Mouse (Mus musculus) cerebellum, postnatal 36 days (tissue): ENCODE results near the gene Cenpb.

Experiments
- DNase-seq, 2 experiments: peaks; one replicate each; pipeline ENCODE4 v3.0.0; 2021 to 2022; ENCODE audit warnings: mixed read lengths in 2 of 2

Gene Cenpb

GRCm38 (mm10) chr2:131163924-131164323 is 15.9 kb downstream of the Cenpb start:
- DNase-seq, result no peak

GRCm38 (mm10) chr2:131160671-131161111 is 19.2 kb downstream of the Cenpb start:
- no peak for DNase-seq

GRCm38 (mm10) chr2:131159938-131160581 is 19.8 kb downstream of the Cenpb start, which contains the start of gene 1700037H04Rik:
TSS of gene 1700037H04Rik (minus strand) at chr2:131160081.
- DNase-seq, result peak; percentile 96

- no peak for DNase-seq
Observed at GRCm38 (mm10) chr2:131159491-131159910, 20.4 kb downstream of the Cenpb start.

- no peak for DNase-seq
Observed at GRCm38 (mm10) chr2:131156987-131157386, 22.9 kb downstream of the Cenpb start.

- no peak for DNase-seq
Observed at GRCm38 (mm10) chr2:131154036-131154435, 25.8 kb downstream of the Cenpb start.

- DNase-seq, result no peak
Observed at GRCm38 (mm10) chr2:131152166-131152730, 27.6 kb downstream of the Cenpb start.

GRCm38 (mm10) chr2:131149254-131149578 is 30.7 kb downstream of the Cenpb start:
- no peak for DNase-seq

GRCm38 (mm10) chr2:131148353-131149253 is 31.3 kb downstream of the Cenpb start:
- DNase-seq, result no peak

GRCm38 (mm10) chr2:131147043-131147365 is 32.9 kb downstream of the Cenpb start:
- no peak for DNase-seq

GRCm38 (mm10) chr2:131146193-131147042 is 33.4 kb downstream of the Cenpb start:
- no peak for DNase-seq

- DNase-seq, result no peak
Observed at GRCm38 (mm10) chr2:131145536-131145935, 34.3 kb downstream of the Cenpb start.

GRCm38 (mm10) chr2:131145121-131145520 is 34.7 kb downstream of the Cenpb start:
- DNase-seq, result no peak

GRCm38 (mm10) chr2:131143007-131143780 is 36.7 kb downstream of the Cenpb start:
- no peak for DNase-seq

- peak; percentile 25 to 42 for DNase-seq
Observed at GRCm38 (mm10) chr2:131142592-131142991, 37.3 kb downstream of the Cenpb start.

GRCm38 (mm10) chr2:131141336-131141986 is 38.4 kb downstream of the Cenpb start:
- DNase-seq, result no peak

GRCm38 (mm10) chr2:131140533-131140905 is 39.3 kb downstream of the Cenpb start:
- no peak for DNase-seq

GRCm38 (mm10) chr2:131139886-131140532 is 39.9 kb downstream of the Cenpb start:
- DNase-seq, result no peak

- DNase-seq, result no peak
Observed at GRCm38 (mm10) chr2:131139287-131139686, 40.6 kb downstream of the Cenpb start.

- no peak for DNase-seq
Observed at GRCm38 (mm10) chr2:131138760-131139159, 41.1 kb downstream of the Cenpb start.

- DNase-seq, result no peak
Observed at GRCm38 (mm10) chr2:131138296-131138695, 41.6 kb downstream of the Cenpb start.
